Mouse (Mus musculus) cerebellum, adult 8-10 months (tissue): ENCODE results near the gene Gramd4.
A peak's percentile ranks its signal among the peaks of the same experiment; 100 is the strongest.
"Not testable (repeated sequence)": the region's sequence is repeated elsewhere in the genome, so short reads cannot be mapped to it uniquely, and the experiment has no call there.

ENCODE experiments used
- DNase-seq: peaks from one replicate; pipeline ENCODE4 v3.0.0; 2022

Gene Gramd4

DNA sequence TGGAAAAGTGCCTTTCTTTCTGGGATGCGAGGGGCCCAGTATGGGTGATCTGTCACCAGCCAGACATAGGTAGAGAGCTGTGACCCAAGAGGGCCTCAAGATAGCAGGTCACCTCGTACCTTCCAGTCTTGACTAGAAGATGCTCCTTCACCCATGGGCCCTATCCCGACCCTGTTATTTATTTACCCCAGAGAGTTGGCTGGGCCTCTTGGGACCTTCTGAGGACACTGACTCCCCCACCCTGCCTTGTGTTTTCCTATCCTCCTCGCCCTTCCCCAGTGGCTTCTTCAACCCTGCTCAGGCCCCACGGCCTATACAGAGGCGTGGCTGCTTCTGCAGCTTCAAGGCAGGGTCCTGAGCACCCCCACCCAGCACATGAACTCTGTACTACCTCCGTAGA, 61.7 kb downstream of the Gramd4 start:
- DNase-seq: no peak

DNA sequence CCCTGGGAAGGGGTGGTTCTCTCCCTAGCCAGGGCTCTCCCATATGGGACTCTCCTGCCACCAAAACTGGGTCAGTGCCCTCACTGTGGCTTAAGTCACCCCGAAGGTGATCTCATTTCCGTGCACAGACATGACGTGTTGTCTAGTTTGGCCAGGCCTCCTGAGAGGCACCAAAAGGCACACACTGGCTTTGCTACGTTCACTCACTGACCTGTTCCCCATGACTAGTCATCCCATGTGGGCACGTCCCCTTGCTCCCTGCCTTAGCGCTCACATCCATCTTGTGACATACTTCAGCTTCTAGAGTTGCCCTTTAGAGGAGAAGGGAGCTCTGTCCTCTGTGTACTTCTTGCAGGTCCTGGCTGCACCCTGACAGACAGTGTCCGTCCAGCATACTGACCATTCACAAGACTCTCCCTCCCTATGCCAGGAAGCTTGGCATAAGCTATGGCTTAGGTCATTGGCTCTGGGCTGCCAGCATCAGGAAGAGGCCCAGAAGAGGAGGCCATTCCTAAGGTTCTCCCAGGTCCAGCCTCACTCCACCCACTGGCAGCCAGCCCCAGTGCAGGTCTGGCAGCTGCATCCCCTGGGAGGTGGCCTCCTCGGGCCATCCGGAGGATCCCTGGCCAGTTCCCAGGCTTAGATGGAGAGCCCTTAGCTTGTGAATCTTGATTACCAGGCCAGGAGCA, 64.9 kb downstream of the Gramd4 start:
- DNase-seq: peak; percentile 77

DNA sequence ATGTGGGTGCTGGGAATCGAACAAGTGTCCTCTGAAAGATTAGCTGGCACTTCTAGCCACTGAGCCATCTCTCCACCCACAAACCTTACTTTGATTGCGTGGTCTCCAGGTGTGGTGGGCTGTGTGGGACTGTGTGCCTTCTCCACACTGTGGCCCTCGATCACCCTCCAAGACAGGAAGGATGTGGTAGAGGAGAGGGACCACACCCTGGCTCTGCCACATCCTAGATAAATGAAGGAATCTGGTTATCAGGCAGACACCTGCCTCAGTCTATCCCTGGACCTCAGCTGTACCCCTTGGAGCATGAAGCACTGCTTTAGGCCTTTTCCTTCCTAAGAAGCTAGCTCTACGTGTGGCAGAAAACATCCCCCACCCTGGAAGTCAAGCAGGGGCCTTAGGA, 65.9 kb downstream of the Gramd4 start:
- DNase-seq: no peak

DNA sequence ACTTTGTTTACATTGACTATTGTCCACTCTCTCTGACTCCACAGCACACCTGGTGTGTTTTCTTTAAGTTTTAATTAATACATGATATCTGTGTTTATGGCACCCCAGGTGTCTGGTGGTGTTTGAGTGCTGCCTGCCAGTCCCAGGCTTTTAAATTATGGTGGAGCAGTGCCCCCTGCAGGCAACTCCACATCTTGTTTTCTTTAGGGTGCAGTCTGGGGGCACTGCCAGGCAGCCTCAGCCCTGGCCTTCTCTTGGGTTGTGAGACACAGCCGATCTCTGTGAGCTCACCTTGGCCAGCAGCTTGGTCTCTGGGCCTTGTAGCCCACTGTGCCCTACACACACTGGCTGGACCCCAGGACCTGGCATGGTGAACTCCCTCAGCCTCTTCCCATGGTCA, 66.9 kb downstream of the Gramd4 start:
- peak; percentile 82 for DNase-seq

DNA sequence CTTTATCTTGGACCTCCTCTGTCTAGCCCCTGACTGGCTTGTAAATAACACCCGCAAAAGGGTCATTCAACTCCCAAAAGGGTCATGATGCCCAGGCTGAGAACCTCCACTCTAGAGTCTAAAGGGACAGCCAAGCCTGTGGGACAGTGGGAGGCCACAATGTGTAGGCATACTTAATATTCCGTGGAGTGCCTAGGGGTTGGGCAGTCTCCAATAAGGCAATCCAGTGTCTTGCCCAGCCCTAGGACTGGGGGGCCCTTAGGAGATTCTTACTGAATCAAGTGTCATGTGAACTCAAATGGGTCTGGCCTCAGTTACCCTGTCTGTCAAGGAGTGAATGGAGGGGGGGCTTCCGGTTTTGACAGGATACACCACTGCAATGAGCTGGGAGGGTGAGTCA, 71.5 kb downstream of the Gramd4 start:
- no peak for DNase-seq

DNA sequence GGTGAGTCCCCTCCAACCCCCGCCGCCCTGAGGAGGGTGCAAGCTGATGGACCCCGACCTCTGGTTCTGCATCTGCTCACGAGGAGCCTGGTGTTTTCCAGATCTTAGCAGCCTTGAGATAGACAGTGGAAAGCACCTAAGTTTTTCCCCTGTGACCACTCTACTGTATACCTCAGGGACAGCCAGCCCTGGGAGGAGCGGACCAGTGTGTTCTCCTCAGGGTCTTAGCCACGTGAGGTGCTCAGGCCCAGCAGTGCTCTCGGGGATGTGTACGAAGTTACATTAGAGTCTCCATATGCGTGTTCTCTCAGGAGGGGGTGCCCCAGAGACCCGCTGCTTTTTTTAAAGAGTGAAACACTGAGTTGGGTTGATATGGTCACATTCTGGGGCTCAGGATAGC, 73.2 kb downstream of the Gramd4 start:
- no peak for DNase-seq

DNA sequence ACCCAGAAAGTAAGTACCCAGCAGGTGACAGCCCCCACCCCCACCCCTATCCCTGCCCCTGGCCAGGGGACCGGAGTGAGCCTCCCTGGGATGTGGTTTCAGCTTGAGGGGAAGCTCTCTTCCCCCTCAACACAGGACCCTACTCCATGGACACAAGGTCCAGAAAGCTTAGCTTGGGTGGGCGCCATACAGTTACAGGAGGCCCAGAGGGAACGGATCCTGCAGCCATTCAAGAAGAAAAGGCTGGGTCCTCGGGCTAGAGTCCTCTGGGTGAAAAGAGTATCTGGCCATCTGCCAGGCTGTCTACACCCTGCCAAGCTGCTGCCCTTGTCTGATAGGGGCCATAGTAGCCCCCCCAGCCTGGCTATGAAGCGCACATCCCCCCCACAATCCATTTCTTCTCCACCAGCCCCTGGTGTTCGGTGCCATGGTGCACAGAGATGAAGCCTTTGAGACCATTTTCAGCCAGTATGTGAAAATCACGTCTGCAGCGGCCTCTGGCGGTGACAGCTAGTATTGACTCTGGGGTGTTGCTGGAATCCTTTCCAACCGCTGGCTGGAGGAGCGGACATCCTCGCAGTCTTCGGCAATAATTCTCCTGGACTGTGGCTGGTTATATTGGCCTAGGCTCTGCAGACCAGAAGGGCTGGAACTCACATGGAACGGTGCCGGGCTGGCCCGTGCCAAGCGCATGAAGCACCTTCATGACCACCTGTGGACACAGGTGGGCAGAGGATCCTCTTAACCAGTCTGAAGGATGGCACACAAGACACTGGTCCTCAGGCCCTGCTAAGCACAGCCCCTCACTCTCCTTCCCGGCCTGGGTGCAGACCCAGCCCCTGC, 77.7 kb downstream of the Gramd4 start:
- peak; percentile 87 for DNase-seq

DNA sequence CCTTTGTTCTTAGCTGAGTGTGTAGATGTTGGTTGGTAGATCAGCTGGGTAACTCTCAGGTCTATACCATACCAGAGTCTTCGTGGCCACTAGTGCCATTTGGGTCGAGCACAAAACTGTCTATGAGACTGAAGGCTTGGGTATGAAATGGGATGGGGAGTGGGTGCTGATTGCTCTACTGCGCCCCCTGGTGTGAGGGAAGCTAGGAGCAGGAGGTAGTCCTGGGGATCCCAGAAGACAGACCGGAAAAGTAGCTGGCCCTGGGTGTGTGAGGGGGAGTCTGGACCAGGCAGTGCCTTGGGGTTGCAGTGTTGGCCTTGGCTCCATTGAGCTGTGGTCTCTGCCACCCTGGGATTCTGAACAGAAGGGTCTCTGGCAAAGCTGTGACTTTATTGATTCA, 80.1 kb downstream of the Gramd4 start:
- DNase-seq: no peak

DNA sequence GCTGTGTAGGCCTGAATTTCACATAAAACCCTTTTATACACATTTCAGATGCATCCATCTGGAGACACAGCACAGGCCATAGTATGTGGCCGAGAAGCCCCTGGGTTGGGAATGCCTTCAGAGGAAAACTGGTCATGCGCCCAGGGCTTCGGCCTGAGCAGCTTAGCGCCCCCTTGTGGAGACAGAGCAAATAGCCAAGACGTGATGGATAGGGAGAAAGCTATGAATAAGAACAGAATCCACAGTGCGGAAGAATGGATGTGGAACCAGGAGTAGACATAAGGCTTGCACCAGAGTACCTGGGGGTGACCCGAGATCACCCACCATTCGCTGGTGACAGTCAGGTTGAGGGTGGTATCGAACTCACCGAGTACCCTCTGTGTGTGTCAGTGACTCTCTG, 82.8 kb downstream of the Gramd4 start:
- DNase-seq: peak; percentile 64

DNA sequence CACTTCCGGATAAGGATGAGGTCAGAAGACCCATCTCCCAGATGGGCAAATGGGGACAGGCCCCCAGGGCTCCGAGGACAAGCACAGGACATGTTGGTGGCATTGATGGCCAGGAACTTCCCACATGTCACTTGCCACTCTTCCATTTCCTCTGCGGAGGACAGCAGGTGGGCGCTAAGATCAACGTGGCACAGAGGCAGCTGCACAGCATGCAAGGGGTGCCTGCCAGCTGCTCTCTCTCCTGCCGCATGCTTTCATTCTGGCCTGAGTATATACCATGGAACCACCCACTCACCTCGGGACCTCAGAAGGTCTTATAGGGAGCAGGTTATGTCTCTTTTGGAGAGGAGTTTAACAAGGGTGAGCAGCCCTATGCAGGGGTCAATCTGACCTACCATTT, 87.1 kb downstream of the Gramd4 start:
- DNase-seq: no peak

DNA sequence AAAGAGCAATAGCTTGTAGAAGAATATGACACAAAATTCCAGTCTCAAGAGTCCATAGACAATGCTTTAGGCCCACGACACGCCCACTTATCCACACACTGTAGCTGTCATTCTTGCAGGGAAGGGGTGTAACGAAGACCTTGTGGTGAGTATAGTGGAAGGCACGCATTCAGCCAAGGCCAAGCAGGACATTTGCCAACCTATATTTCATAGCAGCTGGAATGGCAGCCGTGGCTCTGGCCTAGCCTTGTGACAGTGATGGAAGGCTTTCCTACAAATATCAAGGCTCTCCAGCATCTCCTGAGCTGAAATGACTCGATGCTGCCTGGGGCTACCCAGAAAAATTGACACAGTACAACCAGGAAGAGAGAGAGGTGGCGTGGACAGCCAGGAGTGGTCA, 87.6 kb downstream of the Gramd4 start:
- no peak for DNase-seq

DNA sequence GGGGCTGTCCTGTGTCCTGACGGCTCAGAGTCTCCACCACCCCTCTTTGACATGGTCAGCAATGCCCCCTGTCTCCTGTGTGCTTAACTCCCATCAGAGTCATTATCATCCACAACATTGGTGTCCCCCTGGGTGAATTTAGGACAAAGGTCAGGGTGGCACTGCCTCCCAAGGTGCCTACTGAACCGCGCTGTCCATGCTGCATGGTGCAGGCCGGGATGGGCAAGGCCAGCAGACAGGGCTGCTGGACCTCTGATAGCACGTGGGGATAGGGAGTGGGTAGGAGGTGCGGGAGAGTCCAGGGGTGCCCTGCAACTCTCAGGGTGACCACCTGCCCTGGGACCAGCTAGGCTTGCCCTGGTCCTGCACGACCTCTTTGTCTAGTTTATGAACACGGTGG, 89.4 kb downstream of the Gramd4 start:
- DNase-seq: no peak

DNA sequence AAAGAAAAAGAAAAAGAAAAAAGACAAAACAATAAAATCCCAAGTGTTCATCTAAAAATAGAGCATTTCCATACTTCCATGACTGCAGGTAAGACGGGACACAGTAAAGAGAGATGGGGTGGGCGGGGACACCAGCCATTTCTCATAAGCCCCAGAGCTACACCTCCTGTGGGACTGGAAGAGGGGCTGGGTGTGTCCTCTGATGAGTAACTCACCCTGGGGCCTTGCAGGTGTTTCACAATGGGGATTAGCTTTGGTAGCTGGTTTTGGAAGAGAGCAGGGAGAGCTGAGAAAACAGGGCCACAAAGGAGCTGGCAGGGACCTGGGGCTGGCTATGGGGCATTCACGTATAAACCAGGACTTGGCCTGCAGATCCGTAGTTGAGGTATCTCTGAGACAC, 93.1 kb downstream of the Gramd4 start:
- no peak for DNase-seq

DNA sequence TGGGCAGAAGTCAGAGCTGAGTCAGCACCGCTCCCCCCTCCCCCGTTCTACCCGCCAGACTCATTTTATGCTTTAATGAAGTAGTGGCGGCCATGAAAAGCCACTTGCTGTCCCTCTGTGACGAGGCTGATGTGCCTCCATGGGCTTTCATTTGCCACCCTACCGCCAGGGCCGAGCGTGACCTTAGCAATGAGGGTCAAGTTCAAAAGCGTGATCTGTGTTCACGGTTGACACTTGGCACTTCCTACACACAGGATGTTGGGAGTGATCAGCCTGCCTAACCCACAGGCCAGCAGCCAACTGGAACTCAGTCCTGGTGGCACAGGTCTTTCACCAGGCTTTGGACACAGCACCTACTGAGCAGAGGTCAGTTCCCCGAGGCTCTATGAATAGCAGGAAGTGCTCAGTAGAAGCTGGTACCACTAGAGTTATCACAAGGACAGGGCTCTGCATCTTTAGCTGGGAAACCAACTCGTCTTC, 96.0 kb downstream of the Gramd4 start:
- DNase-seq: no peak

DNA sequence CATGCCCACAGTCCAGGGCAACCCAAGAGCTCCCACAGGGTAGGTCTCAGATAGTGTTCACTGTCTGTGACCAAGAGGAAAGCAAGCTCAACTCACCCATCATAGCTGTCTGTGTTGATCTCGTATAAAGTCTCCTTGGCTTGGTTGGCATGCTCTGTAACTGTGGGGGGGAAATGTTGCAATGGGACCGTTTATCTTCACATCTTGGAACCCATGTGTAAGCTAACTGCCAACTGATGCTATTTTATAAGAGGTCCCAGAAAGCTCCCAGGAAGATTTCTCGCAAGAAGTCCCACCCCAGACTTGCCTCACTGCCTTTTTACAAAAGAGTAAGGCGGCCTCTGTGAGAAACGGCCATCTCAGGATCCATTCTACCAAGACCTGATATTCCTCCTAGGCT, 99.0 kb downstream of the Gramd4 start:
- no peak for DNase-seq

DNA sequence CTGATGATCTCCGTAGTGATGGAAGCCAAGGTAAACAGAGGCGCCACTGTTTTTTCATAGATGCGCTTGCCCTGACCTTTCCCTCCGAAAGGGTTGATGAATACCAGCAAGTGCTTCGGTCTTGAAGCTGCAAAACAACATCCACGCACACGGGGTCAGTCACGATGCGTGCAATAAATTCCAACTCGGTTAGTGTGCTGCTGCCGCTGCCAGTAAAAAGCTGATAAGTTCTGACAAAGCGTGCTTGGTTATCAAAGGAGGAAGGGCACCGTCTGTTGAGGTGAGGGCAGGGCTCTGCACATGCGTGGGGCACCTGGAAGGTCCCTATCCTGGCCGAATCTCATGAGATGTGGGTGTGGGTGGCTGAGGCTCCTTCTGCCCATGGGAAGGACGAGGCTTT, 101.6 kb downstream of the Gramd4 start:
- no peak for DNase-seq

DNA sequence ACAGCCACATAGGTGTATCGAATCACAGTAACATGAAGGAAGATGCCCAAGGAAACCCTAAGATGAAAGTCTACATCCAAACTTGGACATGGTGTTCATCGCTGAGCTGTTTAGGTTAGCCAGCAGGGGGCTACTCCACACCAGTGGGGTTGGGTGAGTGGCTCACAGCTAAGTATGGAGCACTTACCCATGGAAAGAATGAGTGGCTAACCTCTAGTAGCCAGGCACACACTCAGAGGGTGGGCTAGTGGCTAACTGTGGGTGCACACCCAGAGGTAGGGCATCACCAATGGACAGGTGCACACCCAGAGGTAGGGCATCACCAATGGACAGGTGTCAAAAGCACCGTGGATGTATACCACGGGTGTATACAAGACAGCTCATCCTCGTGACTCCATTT, 102.2 kb downstream of the Gramd4 start:
- no peak for DNase-seq

DNA sequence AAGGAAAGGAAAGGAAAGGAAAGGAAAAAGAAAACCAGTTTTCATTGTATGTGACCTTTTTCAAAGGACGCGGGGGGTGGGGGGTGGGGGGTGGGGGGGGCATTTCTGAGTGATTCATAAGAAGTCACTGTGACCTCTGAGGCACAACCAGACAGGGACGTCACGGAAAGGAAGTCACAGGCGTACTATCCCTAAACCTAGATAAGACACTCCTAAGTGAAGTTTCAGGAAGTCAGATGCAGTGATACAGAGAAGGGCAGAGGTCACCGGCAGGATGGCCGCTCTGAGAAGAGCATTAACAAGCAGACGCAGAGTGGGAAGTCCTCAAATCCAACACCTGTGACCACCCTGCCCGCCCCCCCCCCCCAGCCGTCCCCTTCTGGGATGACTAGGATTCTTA, 103.4 kb downstream of the Gramd4 start:
- no peak for DNase-seq

DNA sequence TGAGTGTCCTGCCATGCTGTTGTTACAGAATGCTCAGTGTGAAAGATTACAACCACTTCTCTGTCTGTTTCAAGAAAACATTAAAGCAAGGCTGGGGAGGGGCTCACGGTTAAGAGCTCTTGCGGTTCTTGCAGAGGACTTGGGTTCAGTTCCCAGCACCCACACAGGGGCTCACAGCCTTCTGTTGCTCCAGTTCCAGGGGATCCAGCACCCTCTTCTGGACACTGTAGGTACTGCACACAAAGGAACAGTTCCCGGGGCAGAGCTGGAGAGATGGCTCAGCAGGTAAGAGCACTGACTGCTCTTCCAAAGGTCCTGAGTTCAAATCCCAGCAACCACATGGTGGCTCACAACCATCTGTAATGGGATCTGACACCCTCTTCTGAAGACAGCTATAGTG, 104.3 kb downstream of the Gramd4 start:
- not testable (repeated sequence) for DNase-seq

DNA sequence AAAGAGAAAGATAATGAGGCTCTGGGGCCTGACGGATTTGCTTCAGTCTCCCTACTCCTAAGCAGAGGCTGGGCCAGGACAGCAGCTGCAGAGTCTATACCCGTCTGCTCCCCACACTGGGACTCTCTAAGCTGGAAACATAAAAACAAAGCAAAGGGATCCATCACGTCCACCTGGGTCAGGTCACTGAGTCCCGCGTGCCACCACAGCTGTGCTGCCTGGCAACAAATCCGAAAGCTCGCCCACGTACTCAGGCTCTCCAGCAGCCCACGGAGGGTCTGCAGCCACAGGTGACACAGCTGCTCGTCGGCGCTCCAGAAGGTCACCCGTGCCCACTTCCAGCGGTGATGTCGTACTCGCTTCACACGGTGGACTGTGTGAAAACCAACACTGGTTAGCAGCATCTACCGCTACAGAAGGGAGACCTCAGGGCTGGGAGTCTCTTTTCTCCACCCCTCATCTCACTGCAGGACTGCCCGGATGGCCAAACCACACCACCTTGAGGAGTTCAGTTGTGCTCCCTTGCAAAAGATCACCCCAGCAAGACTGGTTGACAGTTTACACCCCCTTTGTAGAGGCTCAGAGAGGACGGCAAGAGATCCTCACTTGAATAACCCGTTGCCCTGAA, 107.3 kb downstream of the Gramd4 start:
- DNase-seq: no peak

DNA sequence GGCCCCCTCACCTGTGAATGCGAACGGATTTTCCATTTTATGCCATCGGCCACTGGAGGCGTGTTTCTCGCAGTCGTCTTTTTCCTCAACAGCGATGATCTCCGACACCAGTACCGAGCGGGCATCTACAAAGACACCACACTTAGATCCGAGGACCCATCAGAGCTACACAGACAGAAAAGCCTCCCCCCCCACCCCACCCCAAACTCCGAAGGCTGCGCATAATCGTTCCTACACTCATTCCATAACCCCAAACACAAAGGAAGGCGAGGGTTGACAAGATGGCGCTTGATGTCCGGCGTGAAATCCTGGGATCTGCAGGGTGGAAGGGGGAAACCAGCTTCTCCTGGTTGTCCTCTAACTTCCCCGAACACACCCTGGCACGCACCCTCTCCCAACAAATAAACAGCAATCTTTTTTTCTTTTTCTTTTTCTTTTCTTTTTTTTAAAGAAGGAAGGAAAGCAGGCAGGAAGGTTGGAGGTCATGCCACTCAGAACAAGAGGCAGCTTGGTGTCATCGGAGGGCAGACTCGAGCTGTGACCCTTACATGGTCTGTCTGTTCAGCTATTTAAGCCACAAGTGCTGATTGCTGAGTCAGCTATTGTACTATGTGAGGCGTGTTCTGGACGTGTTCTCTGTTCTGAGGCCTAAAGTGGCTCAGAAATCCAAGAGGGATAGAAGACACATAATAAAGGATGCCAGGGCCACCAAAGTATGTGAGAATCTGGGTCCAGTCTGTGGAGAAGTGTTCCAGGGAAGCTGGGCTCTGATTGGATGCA, 108.5 kb downstream of the Gramd4 start:
- no peak for DNase-seq

DNA sequence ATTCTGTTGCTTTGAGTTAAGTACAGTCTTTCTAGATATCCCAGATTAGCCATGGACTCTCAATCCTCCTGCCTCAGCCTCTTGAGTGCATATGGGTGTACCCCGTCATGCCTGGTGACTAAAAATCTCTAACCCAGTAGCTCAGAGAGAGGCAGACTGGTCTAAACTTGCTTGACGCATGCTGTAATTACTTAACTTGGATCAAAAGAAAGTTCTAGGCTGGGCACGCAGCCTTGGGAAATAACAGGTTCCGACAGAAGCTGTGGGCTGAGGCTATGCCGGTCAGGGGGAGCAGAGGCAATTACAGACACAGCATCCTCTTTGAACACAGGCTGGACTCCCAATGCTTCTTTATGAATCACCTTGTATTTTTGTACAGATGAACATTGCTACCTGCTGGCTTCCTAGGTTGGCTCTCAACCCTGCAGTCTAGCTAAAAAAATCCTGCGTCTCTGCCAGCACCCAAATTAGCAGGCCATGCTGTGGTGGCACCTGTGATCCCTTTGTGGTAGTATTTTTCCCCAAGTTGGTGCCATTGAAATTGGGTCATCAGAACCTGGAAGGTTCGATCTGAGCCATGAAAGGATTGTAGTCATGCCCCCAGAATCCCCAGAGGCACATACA, 109.6 kb downstream of the Gramd4 start:
- DNase-seq: peak; percentile 80
